Mouse (Mus musculus) G1E (cell line): Measurements from ENCODE around the gene Mks1.

Experiments used
- CTCF ChIP-seq: IDR thresholded peaks from 2 replicates; pipeline ENCODE4 v1.5.1; 2012; ENCODE audit warnings: low read depth, low read length, inconsistent platforms, mixed read lengths
- GATA1 ChIP-seq: IDR thresholded peaks from 2 replicates; pipeline ENCODE4 v1.6.1; 2012; ENCODE audit warnings: borderline replicate concordance, low read length, inconsistent platforms, mixed read lengths
- POLR2AphosphoS5 ChIP-seq: IDR thresholded peaks from 2 replicates; pipeline ENCODE4 v1.6.1; 2012; ENCODE audit warnings: low read depth, low read length, inconsistent platforms; ENCODE audit not compliant: insufficient replicate concordance
- TAL1 ChIP-seq: conservative IDR thresholded peaks from 2 replicates; pipeline ENCODE4 v1.6.1; 2012; ENCODE audit warnings: low read depth, low read length, inconsistent platforms, mixed read lengths

DNA sequence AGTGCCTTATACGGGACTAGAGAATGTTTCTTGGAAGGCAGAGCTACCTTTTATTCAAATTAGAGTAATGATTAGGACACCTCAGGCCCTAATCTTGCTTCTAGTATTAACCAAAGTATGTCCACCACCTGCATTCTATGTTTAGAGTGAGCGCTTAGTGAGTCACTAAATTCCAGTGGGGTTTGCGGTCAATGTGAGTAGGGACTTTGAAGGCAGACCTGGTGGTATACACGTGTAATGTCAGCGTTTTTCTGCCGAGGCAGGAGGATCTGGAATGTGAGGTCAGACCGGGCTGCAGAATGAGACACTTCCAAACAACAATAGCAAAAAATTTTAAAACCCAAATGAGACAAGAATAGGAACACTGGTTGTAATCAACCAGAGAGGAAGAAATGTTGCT, 1.5 kb downstream of the Mks1 start:
- no peak for TF ChIP-seq CTCF
- no peak for TF ChIP-seq GATA1
- no peak for TF ChIP-seq TAL1
- no peak for TF ChIP-seq POLR2AphosphoS5
